Mouse (Mus musculus) E14TG2a.4 (cell line): Measurements from ENCODE around the gene Foxn2.

Experiments
- CTCF ChIP-seq: conservative IDR thresholded peaks from 2 replicates; pipeline ENCODE4 v1.5.1; 2014; ENCODE audit warnings: low read length
- NANOG ChIP-seq: IDR thresholded peaks from 2 replicates; pipeline ENCODE4 v1.6.1; 2014; ENCODE audit warnings: borderline replicate concordance, low read length, mixed read lengths
- POU5F1 ChIP-seq: IDR thresholded peaks from 2 replicates; pipeline ENCODE4 v1.6.1; 2014; ENCODE audit warnings: low read length, borderline replicate concordance

DNA sequence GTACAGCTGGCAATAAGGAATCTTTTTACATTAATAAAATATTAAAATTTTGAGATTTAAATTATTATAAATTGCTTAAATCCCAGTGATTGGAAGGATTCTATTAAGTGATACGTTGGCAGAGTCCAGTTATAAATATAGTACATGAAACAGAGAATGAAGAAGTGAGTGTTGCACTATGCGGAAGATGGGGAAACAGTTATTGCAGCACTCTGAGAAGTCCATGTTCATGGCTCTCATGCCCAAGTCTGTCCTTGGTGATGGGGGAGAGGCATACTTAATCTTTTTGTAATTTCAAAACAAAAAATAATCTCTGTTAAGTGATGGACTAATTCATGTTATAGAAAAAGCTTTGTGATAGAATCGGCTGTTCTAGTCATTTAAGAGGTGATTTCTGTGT lies 17.6 kb downstream of the Foxn2 start:
- TF ChIP-seq CTCF (no peak), NANOG (no peak), POU5F1 (no peak)
